Mouse (Mus musculus): ENCODE data around the gene Krt19.

Gene Krt19

GRCm38 (mm10) chr11:100147566-100148353, 705 bp downstream of the Krt19 start:
- H3K27me3 ChIP-seq (ENCODE audit: control insufficient read depth, insufficient read depth, low read length, poor library complexity, severe bottlenecking), result no peaks in the 10 kb centered on the region; the same call in 1 of the 2 replicates

GRCm38 (mm10) chr11:100145858-100146560, 2.5 kb downstream of the Krt19 start:
- no peaks in the 10 kb centered on the region; the same call in 1 of the 2 replicates for H3K27me3 ChIP-seq (ENCODE audit: control insufficient read depth, insufficient read depth, low read length, poor library complexity, severe bottlenecking)
- DNase-seq (ENCODE audit: low read depth, low spot score), result no peak
- no peaks in the 10 kb centered on the region for H3K36me3 ChIP-seq (ENCODE audit: control insufficient read depth, insufficient read depth, low read length, poor library complexity, severe bottlenecking)

More at GRCm38 (mm10) chr11:100147566-100148353, 705 bp downstream of the Krt19 start:
- H3K36me3 ChIP-seq (ENCODE audit: control insufficient read depth, insufficient read depth, low read length, poor library complexity, severe bottlenecking), result no peaks in the 10 kb centered on the region
- no peak for DNase-seq (ENCODE audit: low read depth, low spot score)

GRCm38 (mm10) chr11:100145104-100145503, 3.4 kb downstream of the Krt19 start:
- H3K36me3 ChIP-seq (ENCODE audit: control insufficient read depth, insufficient read depth, low read length, poor library complexity, severe bottlenecking), result no peaks in the 10 kb centered on the region
- no peaks in the 10 kb centered on the region; the same call in 1 of the 2 replicates for H3K27me3 ChIP-seq (ENCODE audit: control insufficient read depth, insufficient read depth, low read length, poor library complexity, severe bottlenecking)

GRCm38 (mm10) chr11:100140966-100141365, 7.5 kb downstream of the Krt19 start:
- Histone ChIP-seq H3K27me3 (ENCODE audit: control insufficient read depth, insufficient read depth, low read length, poor library complexity, severe bottlenecking) (no peaks in the 10 kb centered on the region; the same call in 1 of the 2 replicates), H3K36me3 (ENCODE audit: control insufficient read depth, insufficient read depth, low read length, poor library complexity, severe bottlenecking) (no peaks in the 10 kb centered on the region)
- DNase-seq (ENCODE audit: low read depth, low spot score), result no peak

More at GRCm38 (mm10) chr11:100145104-100145503, 3.4 kb downstream of the Krt19 start:
- DNase-seq (ENCODE audit: low read depth, low spot score), result no peak

GRCm38 (mm10) chr11:100139391-100139790, 9.1 kb downstream of the Krt19 start:
- Histone ChIP-seq H3K36me3 (ENCODE audit: control insufficient read depth, insufficient read depth, low read length, poor library complexity, severe bottlenecking) (no peaks in the 10 kb centered on the region), H3K27me3 (ENCODE audit: control insufficient read depth, insufficient read depth, low read length, poor library complexity, severe bottlenecking) (no peaks in the 10 kb centered on the region)
- DNase-seq (ENCODE audit: low read depth, low spot score), result no peak

GRCm38 (mm10) chr11:100138809-100139208, 9.7 kb downstream of the Krt19 start:
- no peak for DNase-seq (ENCODE audit: low read depth, low spot score)
- Histone ChIP-seq H3K36me3 (ENCODE audit: control insufficient read depth, insufficient read depth, low read length, poor library complexity, severe bottlenecking) (no peaks in the 10 kb centered on the region), H3K27me3 (ENCODE audit: control insufficient read depth, insufficient read depth, low read length, poor library complexity, severe bottlenecking) (no peaks in the 10 kb centered on the region)

GRCm38 (mm10) chr11:100137693-100138092, 10.8 kb downstream of the Krt19 start:
- DNase-seq (ENCODE audit: low read depth, low spot score), result no peak
- Histone ChIP-seq H3K27me3 (ENCODE audit: control insufficient read depth, insufficient read depth, low read length, poor library complexity, severe bottlenecking) (no peaks in the 10 kb centered on the region), H3K36me3 (ENCODE audit: control insufficient read depth, insufficient read depth, low read length, poor library complexity, severe bottlenecking) (no peaks in the 10 kb centered on the region)

- no peak for DNase-seq (ENCODE audit: low read depth, low spot score)
- H3K27me3 ChIP-seq (ENCODE audit: control insufficient read depth, insufficient read depth, low read length, poor library complexity, severe bottlenecking), result no peaks in the 10 kb centered on the region
- no peaks in the 10 kb centered on the region for H3K36me3 ChIP-seq (ENCODE audit: control insufficient read depth, insufficient read depth, low read length, poor library complexity, severe bottlenecking)
Observed at GRCm38 (mm10) chr11:100136559-100136958, 11.9 kb downstream of the Krt19 start.

- DNase-seq (ENCODE audit: low read depth, low spot score), result no peak
- Histone ChIP-seq H3K36me3 (ENCODE audit: control insufficient read depth, insufficient read depth, low read length, poor library complexity, severe bottlenecking) (no peaks in the 10 kb centered on the region), H3K27me3 (ENCODE audit: control insufficient read depth, insufficient read depth, low read length, poor library complexity, severe bottlenecking) (no peaks in the 10 kb centered on the region)
Observed at GRCm38 (mm10) chr11:100135731-100136130, 12.7 kb downstream of the Krt19 start, which contains the start of gene Krt15. Gene Krt15, minus strand, starts transcription at chr11:100135928.

- no peaks in the 10 kb centered on the region for H3K27me3 ChIP-seq (ENCODE audit: control insufficient read depth, insufficient read depth, low read length, poor library complexity, severe bottlenecking)
- no peaks in the 10 kb centered on the region for H3K36me3 ChIP-seq (ENCODE audit: control insufficient read depth, insufficient read depth, low read length, poor library complexity, severe bottlenecking)
Observed at GRCm38 (mm10) chr11:100124901-100125300, 23.6 kb downstream of the Krt19 start.

GRCm38 (mm10) chr11:100121466-100121865, 27.0 kb downstream of the Krt19 start, which contains the start of gene Krt13:
Gene Krt13, minus strand, starts transcription at chr11:100121566.
- H3K27me3 ChIP-seq (ENCODE audit: control insufficient read depth, insufficient read depth, low read length, poor library complexity, severe bottlenecking), result no peaks in the 10 kb centered on the region; the same call in 1 of the 2 replicates
- DNase-seq (ENCODE audit: low read depth, low spot score), result no peak
- no peaks in the 10 kb centered on the region for H3K36me3 ChIP-seq (ENCODE audit: control insufficient read depth, insufficient read depth, low read length, poor library complexity, severe bottlenecking)

More at GRCm38 (mm10) chr11:100124901-100125300, 23.6 kb downstream of the Krt19 start:
- DNase-seq (ENCODE audit: low read depth, low spot score), result no peak

- no peak for DNase-seq (ENCODE audit: low read depth, low spot score)
- H3K27me3 ChIP-seq (ENCODE audit: control insufficient read depth, insufficient read depth, low read length, poor library complexity, severe bottlenecking), result no peaks in the 10 kb centered on the region; the same call in 1 of the 2 replicates
- no peaks in the 10 kb centered on the region for H3K36me3 ChIP-seq (ENCODE audit: control insufficient read depth, insufficient read depth, low read length, poor library complexity, severe bottlenecking)
Observed at GRCm38 (mm10) chr11:100120331-100120730, 28.1 kb downstream of the Krt19 start.

GRCm38 (mm10) chr11:100113742-100114029, 34.8 kb downstream of the Krt19 start:
- DNase-seq (ENCODE audit: low read depth, low spot score), result no peak
- Histone ChIP-seq H3K27me3 (ENCODE audit: control insufficient read depth, insufficient read depth, low read length, poor library complexity, severe bottlenecking) (no peaks in the 10 kb centered on the region; the same call in 1 of the 2 replicates), H3K36me3 (ENCODE audit: control insufficient read depth, insufficient read depth, low read length, poor library complexity, severe bottlenecking) (no peaks in the 10 kb centered on the region)

- H3K27me3 ChIP-seq (ENCODE audit: control insufficient read depth, insufficient read depth, low read length, poor library complexity, severe bottlenecking), result no peaks in the 10 kb centered on the region; the same call in 1 of the 2 replicates
- H3K36me3 ChIP-seq (ENCODE audit: control insufficient read depth, insufficient read depth, low read length, poor library complexity, severe bottlenecking), result no peaks in the 10 kb centered on the region
- DNase-seq (ENCODE audit: low read depth, low spot score), result no peak
Observed at GRCm38 (mm10) chr11:100112935-100113741, 35.3 kb downstream of the Krt19 start.

All from splenic B cell, adult 2 months (primary cell).